Mouse (Mus musculus) G1E (cell line): ENCODE measurements around the gene Gm10282.

Experiments used
- CTCF ChIP-seq: IDR thresholded peaks from 2 replicates; pipeline ENCODE4 v1.5.1; 2012; ENCODE audit warnings: low read depth, low read length, inconsistent platforms, mixed read lengths
- GATA1 ChIP-seq: IDR thresholded peaks from 2 replicates; pipeline ENCODE4 v1.6.1; 2012; ENCODE audit warnings: borderline replicate concordance, low read length, inconsistent platforms, mixed read lengths
- GATA2 ChIP-seq: IDR thresholded peaks from 2 replicates; pipeline ENCODE4 v1.6.1; 2012; ENCODE audit warnings: low read depth, low read length, inconsistent platforms, borderline replicate concordance
- POLR2AphosphoS5 ChIP-seq: IDR thresholded peaks from 2 replicates; pipeline ENCODE4 v1.6.1; 2012; ENCODE audit warnings: low read depth, low read length, inconsistent platforms; ENCODE audit not compliant: insufficient replicate concordance
- TAL1 ChIP-seq: conservative IDR thresholded peaks from 2 replicates; pipeline ENCODE4 v1.6.1; 2012; ENCODE audit warnings: low read depth, low read length, inconsistent platforms, mixed read lengths

DNA sequence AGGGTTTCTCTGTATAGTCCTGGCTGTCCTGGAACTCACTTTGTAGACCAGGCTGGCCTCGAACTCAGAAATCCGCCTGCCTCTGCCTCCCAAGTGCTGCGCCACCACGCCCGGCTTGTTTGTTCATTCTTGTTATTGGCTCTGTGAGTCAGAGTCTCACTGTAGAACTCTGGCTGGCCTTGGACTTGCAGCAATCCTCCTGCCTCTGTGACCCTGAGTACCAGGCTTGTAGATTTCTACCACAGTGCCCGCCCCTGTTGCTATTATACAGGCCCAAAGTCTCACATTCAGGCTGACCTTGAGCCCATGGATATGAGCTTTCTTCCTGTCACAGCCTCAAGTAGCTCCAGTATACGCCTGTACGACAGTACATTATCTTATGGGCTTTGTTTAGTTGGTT lies 8.5 kb downstream of the Gm10282 start:
- TF ChIP-seq CTCF (no peak), GATA1 (no peak), POLR2AphosphoS5 (no peak), GATA2 (no peak), TAL1 (no peak)
